Mouse (Mus musculus): ENCODE results near the gene Cd207. TPM values are rescaled to one million over a fixed set of nuclear protein-coding genes. Genes with fewer than 3 reads are reported as not detected.

Cd207 gene
- polyA plus RNA-seq, 1 experiment = not detected

DNA sequence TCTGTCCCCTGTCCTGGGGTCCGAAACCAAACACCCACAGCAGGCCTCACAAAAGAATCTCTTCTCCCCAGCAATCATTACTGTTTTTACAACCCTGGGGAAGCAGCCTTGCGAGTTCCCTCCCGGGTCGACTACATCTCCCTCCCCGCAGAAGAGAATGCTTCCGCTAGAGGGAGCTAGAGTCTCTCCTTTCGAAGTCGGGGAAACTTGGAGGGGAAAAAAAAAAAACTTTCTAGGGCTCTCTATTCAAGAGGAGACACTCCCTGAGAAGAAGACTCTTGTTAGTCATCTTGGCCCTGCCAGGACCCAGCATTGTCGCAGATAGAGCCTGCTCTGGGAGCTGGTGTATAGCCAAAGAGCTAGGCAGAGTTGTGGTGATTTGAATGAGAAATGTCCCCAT is 16.2 kb upstream of the Cd207 start:
- WGBS = under 1% methylated on average over 9 of the region's 9 CpGs
- H3K27ac ChIP-seq (ENCODE audit: insufficient read depth, low read length) = no peak overlapping the region
- no peaks in the 10 kb centered on the region; the same call in 1 of the 2 replicates for H3K27me3 ChIP-seq (ENCODE audit: control insufficient read depth, insufficient read depth, low read length)
- peak in 1 of 2 experiments; percentile 26 for DNase-seq
- no peak for TF ChIP-seq POLR2A (IDR thresholded peaks at IDR 0.05; ENCODE audit: borderline replicate concordance, insufficient read depth, low read length)
- TF ChIP-seq CTCF (IDR thresholded peaks at IDR 0.05; ENCODE audit: borderline replicate concordance, insufficient read depth, low read depth, low read length) = peak; percentile 57; the same call in 1 of the 2 replicates
- H3K4me1 ChIP-seq (ENCODE audit: control insufficient read depth, insufficient read depth, low read length) = no peaks in the 10 kb centered on the region
- H3K4me3 ChIP-seq (replicated peaks; ENCODE audit: insufficient read depth, low read depth, low read length) = no peak overlapping the region

DNA sequence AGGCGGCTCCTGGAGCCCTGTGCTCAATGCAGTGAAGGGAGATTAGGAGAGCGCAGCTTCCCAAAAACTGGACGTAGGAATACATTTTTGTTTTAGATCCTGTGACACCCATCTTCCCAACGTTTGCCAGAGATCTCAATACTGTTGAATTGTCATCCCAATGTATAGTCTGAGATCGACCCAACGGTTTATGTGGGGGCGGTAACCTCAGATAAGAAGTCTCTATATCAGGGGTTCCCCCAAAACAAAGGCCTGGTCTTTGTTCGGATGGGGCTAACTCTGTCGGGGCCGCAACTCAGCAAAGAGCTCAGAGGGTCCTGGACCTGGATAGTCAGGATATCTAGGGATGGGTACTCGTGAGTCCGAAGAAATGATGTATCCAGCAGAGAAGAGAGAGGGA is 15.3 kb upstream of the Cd207 start:
- DNase-seq = no peak
- Histone ChIP-seq H3K4me1 (ENCODE audit: control insufficient read depth, insufficient read depth, low read length) (no peaks in the 10 kb centered on the region), H3K4me3 (replicated peaks; ENCODE audit: insufficient read depth, low read depth, low read length) (no peak overlapping the region), H3K27me3 (ENCODE audit: control insufficient read depth, insufficient read depth, low read length) (no peaks in the 10 kb centered on the region; the same call in 1 of the 2 replicates), H3K27ac (ENCODE audit: insufficient read depth, low read length) (no peak overlapping the region)
- 5% methylated on average over 12 of the region's 12 CpGs for WGBS
- TF ChIP-seq CTCF (IDR thresholded peaks at IDR 0.05; ENCODE audit: borderline replicate concordance, insufficient read depth, low read depth, low read length) = no peak
- no peak for TF ChIP-seq POLR2A (IDR thresholded peaks at IDR 0.05; ENCODE audit: borderline replicate concordance, insufficient read depth, low read length)

GRCm38 (mm10) chr6:83690936-83691335 is 13.3 kb upstream of the Cd207 start:
- TF ChIP-seq POLR2A (IDR thresholded peaks at IDR 0.05; ENCODE audit: borderline replicate concordance, insufficient read depth, low read length) (no peak), CTCF (IDR thresholded peaks at IDR 0.05; ENCODE audit: borderline replicate concordance, insufficient read depth, low read depth, low read length) (no peak)
- Histone ChIP-seq H3K4me3 (replicated peaks; ENCODE audit: insufficient read depth, low read depth, low read length) (no peak overlapping the region), H3K4me1 (ENCODE audit: control insufficient read depth, insufficient read depth, low read length) (no peaks in the 10 kb centered on the region), H3K27ac (ENCODE audit: insufficient read depth, low read length) (no peak overlapping the region), H3K27me3 (ENCODE audit: control insufficient read depth, insufficient read depth, low read length) (no peaks in the 10 kb centered on the region; the same call in 1 of the 2 replicates)
- 54% methylated on average over 2 of the region's 2 CpGs for WGBS
- no peak for DNase-seq

GRCm38 (mm10) chr6:83690277-83690676 is 12.6 kb upstream of the Cd207 start:
- Histone ChIP-seq H3K4me3 (replicated peaks; ENCODE audit: insufficient read depth, low read depth, low read length) (no peak overlapping the region), H3K27ac (ENCODE audit: insufficient read depth, low read length) (no peak overlapping the region), H3K27me3 (ENCODE audit: control insufficient read depth, insufficient read depth, low read length) (no peaks in the 10 kb centered on the region; the same call in 1 of the 2 replicates), H3K4me1 (ENCODE audit: control insufficient read depth, insufficient read depth, low read length) (no peaks in the 10 kb centered on the region)
- WGBS = 22% methylated on average over 4 of the region's 5 CpGs
- DNase-seq = peak in 1 of 2 experiments; percentile 32
- TF ChIP-seq CTCF (IDR thresholded peaks at IDR 0.05; ENCODE audit: borderline replicate concordance, insufficient read depth, low read depth, low read length) (peak; percentile 65; the same call in 1 of the 2 replicates), POLR2A (IDR thresholded peaks at IDR 0.05; ENCODE audit: borderline replicate concordance, insufficient read depth, low read length) (no peak)

DNA sequence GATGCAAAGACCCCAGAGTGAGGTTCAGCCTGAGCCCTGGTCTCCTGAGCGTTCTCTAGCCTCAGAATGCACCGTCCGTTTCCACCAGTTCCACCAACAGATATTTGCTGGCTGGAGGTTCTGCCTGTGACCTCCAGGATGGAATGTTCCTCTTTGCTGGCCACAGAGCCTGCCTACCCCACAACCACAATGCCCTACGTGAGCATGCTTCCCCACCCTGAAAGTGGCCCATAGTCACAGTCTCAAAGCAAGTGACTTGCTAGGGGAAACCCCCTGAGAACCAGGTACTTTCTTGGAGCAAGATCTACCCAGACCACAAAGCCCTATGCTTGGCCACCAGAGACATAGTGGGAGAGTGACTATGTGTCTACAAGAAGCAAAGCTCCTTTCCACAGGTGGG is 11.7 kb upstream of the Cd207 start:
- Histone ChIP-seq H3K4me3 (replicated peaks; ENCODE audit: insufficient read depth, low read depth, low read length) (no peak overlapping the region), H3K4me1 (ENCODE audit: control insufficient read depth, insufficient read depth, low read length) (no peaks in the 10 kb centered on the region), H3K27ac (ENCODE audit: insufficient read depth, low read length) (no peak overlapping the region), H3K27me3 (ENCODE audit: control insufficient read depth, insufficient read depth, low read length) (no peaks in the 10 kb centered on the region; the same call in 1 of the 2 replicates)
- TF ChIP-seq POLR2A (IDR thresholded peaks at IDR 0.05; ENCODE audit: borderline replicate concordance, insufficient read depth, low read length) = no peak
- TF ChIP-seq CTCF (IDR thresholded peaks at IDR 0.05; ENCODE audit: borderline replicate concordance, insufficient read depth, low read depth, low read length) = no peak
- DNase-seq = no peak
- WGBS = 74% methylated on average over 4 of the region's 4 CpGs

GRCm38 (mm10) chr6:83673395-83673794 is 4.3 kb downstream of the Cd207 start:
- DNase-seq = peak; percentile 47 to 68
- Histone ChIP-seq H3K4me3 (replicated peaks; ENCODE audit: insufficient read depth, low read depth, low read length) (no peak overlapping the region), H3K27ac (ENCODE audit: insufficient read depth, low read length) (no peak overlapping the region), H3K27me3 (ENCODE audit: control insufficient read depth, insufficient read depth, low read length) (no peaks in the 10 kb centered on the region), H3K4me1 (ENCODE audit: control insufficient read depth, insufficient read depth, low read length) (no peaks in the 10 kb centered on the region)
- TF ChIP-seq POLR2A (IDR thresholded peaks at IDR 0.05; ENCODE audit: borderline replicate concordance, insufficient read depth, low read length) (no peak), CTCF (IDR thresholded peaks at IDR 0.05; ENCODE audit: borderline replicate concordance, insufficient read depth, low read depth, low read length) (peak; percentile 75)
- 8% methylated on average over 4 of the region's 4 CpGs for WGBS

DNA sequence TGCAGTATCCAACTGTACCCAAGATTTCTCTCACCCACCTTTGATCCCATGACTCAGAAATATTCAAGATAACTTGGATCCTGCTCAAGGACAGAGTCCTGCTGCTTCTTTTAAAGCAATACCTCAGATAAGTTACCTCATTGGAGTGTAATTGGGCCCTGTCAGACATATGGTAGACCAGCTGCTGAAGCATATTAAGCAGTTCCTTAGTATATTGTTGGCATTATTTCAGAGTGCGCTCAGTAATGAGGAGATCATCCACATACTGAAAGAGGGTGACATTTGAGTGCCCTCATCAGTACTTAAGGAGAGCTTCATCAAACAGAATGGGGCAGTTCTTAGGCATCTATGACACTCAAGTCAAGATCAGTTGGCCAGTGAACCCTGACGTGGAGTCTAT is 12.6 kb downstream of the Cd207 start:
- Histone ChIP-seq H3K4me3 (replicated peaks; ENCODE audit: insufficient read depth, low read depth, low read length) (no peak overlapping the region), H3K27me3 (ENCODE audit: control insufficient read depth, insufficient read depth, low read length) (no peaks in the 10 kb centered on the region), H3K27ac (ENCODE audit: insufficient read depth, low read length) (no peak overlapping the region), H3K4me1 (ENCODE audit: control insufficient read depth, insufficient read depth, low read length) (no peaks in the 10 kb centered on the region)
- DNase-seq = no peak
- WGBS = 70% methylated on average over 2 of the region's 2 CpGs
- TF ChIP-seq POLR2A (IDR thresholded peaks at IDR 0.05; ENCODE audit: borderline replicate concordance, insufficient read depth, low read length) (no peak), CTCF (IDR thresholded peaks at IDR 0.05; ENCODE audit: borderline replicate concordance, insufficient read depth, low read depth, low read length) (no peak)

DNA sequence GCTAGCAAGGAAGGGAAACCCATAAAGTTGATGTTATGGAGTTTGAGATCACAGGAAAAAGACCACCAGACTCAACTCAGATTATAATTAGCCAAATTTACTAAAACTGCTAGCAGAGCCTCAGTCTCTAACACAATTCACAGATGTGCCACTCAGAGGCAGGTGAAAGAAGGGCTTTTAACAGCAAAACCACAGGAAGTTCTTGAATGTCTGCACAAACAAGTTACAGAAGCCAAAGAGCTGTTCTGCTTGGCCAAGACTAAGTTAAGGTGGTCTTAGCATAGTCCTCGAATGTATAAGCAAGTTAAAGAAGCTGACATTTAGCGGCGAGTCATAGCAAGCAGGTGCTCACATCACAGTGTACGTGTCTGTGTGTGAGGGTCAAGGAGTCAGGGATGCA is 16.8 kb downstream of the Cd207 start:
- H3K27me3 ChIP-seq (ENCODE audit: control insufficient read depth, insufficient read depth, low read length) = no peaks in the 10 kb centered on the region; the same call in 1 of the 2 replicates
- H3K4me1 ChIP-seq (ENCODE audit: control insufficient read depth, insufficient read depth, low read length) = no peaks in the 10 kb centered on the region
- H3K27ac ChIP-seq (ENCODE audit: insufficient read depth, low read length) = no peak overlapping the region
- H3K4me3 ChIP-seq (replicated peaks; ENCODE audit: insufficient read depth, low read depth, low read length) = no peak overlapping the region
- DNase-seq = no peak
- whole genome bisulfite sequencing = 88% methylated on average over 4 of the region's 4 CpGs
- TF ChIP-seq POLR2A (IDR thresholded peaks at IDR 0.05; ENCODE audit: borderline replicate concordance, insufficient read depth, low read length) = no peak
- TF ChIP-seq CTCF (IDR thresholded peaks at IDR 0.05; ENCODE audit: borderline replicate concordance, insufficient read depth, low read depth, low read length) = no peak
